In genomic region chr2:152436983-152437860, GRCm38 (mm10) we compare ENCODE assay signal across 8 mouse cellular contexts. TPM values are rescaled to one million over a fixed set of nuclear protein-coding genes. Genes with fewer than 3 reads are reported as not detected.
DNase-seq lines count a peak whose midpoint lies in the region; ATAC-seq and TF ChIP-seq lines count a peak whose summit lies in the region.

No protein-coding gene starts in this region.

- peaks cover 15% of the 10 kb centered on the region for H3K4me1 ChIP-seq in hindbrain, embryonic 13.5 days (replicated peaks)

- no peaks in the 10 kb centered on the region for H3K36me3 ChIP-seq in hindbrain, embryonic 13.5 days

- peak overlapping the region; percentile 66 for H3K9ac ChIP-seq in hindbrain, embryonic 13.5 days

- in situ Hi-C loops in Patski (cut with MboI; ENCODE audit: low pct_unique_long_range_greater_than_20kb): no loop called here

- H3K27me3 ChIP-seq in Patski: no peaks in the 10 kb centered on the region
- H3K27me3 ChIP-seq in hindbrain, embryonic 13.5 days: 0 out of 2 replicates have a peak, but pooled peaks cover 5% of the 10 kb centered on the region

- CTCF ChIA-PET in Patski (lab: Charles Lee): interaction anchor here (0.7 to 3.2 kb wide), 18 partner anchors 8 to 304 kb away, joined by 3 to 21 read pairs (median 4); partner anchors contain the start of gene H13

- H3K27ac ChIP-seq in hindbrain, embryonic 13.5 days: no peak overlapping the region

- POLR2A ChIA-PET in Patski (lab: Charles Lee): no interaction called here

- no peaks in the 10 kb centered on the region for H3K9me3 ChIP-seq in hindbrain, embryonic 13.5 days

- DNase-seq in Patski (ENCODE audit: low read depth, low spot score): peak; percentile 22
- DNase-seq in cerebellum, postnatal 14 days: peak; percentile 95 to 96
- peak; percentile 64 to 75 for DNase-seq in frontal cortex, postnatal 14 days (ENCODE audit: low spot score in 2 of 2)
- peak; percentile 83 to 87 for DNase-seq in layer of hippocampus, postnatal 14 days (ENCODE audit: low spot score in 2 of 2)
- DNase-seq in lung, postnatal 10 days: peak; percentile 91
- peak; percentile 70 for DNase-seq in retina, adult 2 months (ENCODE audit: low read depth, low spot score)
- DNase-seq in thymus, postnatal 25 days: peak; percentile 80

- ATAC-seq in Patski: peak; percentile 72
- peak; percentile 81 for ATAC-seq in hindbrain, embryonic 13.5 days (ENCODE audit: low FRiP score)

- H3K4me2 ChIP-seq in hindbrain, embryonic 13.5 days: peak overlapping the region; percentile 61

- peak; percentile 98 for TF ChIP-seq CTCF in Patski (IDR thresholded peaks at IDR 0.05)

- H3K4me3 ChIP-seq in hindbrain, embryonic 13.5 days: peak overlapping the region; percentile 35

- 3% methylated on average over 23 of the region's 23 CpGs for WGBS in hindbrain, embryonic 13.5 days

RNA-seq across cellular contexts. Expression of gene 6820408C15Rik, which starts 21.8 kb away (rescaled TPM):
- 0.06 TPM for polyA plus RNA-seq in Patski (2021)
- 1.9 and 3.9 TPM in 2 replicates for polyA plus RNA-seq in hindbrain, embryonic 13.5 days (2015; fragmentation: Nextera tagmentation; extraction: Ambion mirVana)
- 1 to 10 TPM; 2.9 to 4.2 TPM for total RNA-seq in layer of hippocampus, postnatal 14 days (2021)

RNA-seq across cellular contexts. Expression of gene Zcchc3, which starts 22.4 kb away (rescaled TPM):
- polyA plus RNA-seq in Patski (2021): 2.6 TPM
- polyA plus RNA-seq in hindbrain, embryonic 13.5 days (2015; fragmentation: Nextera tagmentation; extraction: Ambion mirVana): 20.1 and 21.5 TPM in 2 replicates
- total RNA-seq in layer of hippocampus, postnatal 14 days (2021): 10 to 100 TPM in 1 of 2 experiments, 1 to 10 TPM in 1; 9.8 to 10.8 TPM

RNA-seq across cellular contexts. Expression of gene Defb23, which starts 27.2 kb away (rescaled TPM):
- polyA plus RNA-seq in Patski (2021): not detected
- polyA plus RNA-seq in hindbrain, embryonic 13.5 days (2015; fragmentation: Nextera tagmentation; extraction: Ambion mirVana): not detected in 2 replicates
- total RNA-seq in layer of hippocampus, postnatal 14 days (2021): not detected

RNA-seq across cellular contexts. Expression of gene Sox12, which starts 39.4 kb away (rescaled TPM):
- polyA plus RNA-seq in Patski (2021): 19.6 TPM
- polyA plus RNA-seq in hindbrain, embryonic 13.5 days (2015; fragmentation: Nextera tagmentation; extraction: Ambion mirVana): 16.4 and 16.9 TPM in 2 replicates
- total RNA-seq in layer of hippocampus, postnatal 14 days (2021): 10 to 100 TPM; 21.4 to 23.1 TPM

RNA-seq across cellular contexts. Expression of gene Defb20, which starts 39.6 kb away (rescaled TPM):
- polyA plus RNA-seq in Patski (2021): not detected
- not detected in 2 replicates for polyA plus RNA-seq in hindbrain, embryonic 13.5 days (2015; fragmentation: Nextera tagmentation; extraction: Ambion mirVana)
- total RNA-seq in layer of hippocampus, postnatal 14 days (2021): not detected

Comparison
In these comparisons a context has a peak if more than half of its experiments do, and no peak if none do; other contexts are left out.
1. DNase-seq: peak in every context shown above with its lines; median percentile 96 in cerebellum, postnatal 14 days; 91 in lung, postnatal 10 days; 85 in layer of hippocampus, postnatal 14 days; 80 in thymus, postnatal 25 days; 70 in retina, adult 2 months; 70 in frontal cortex, postnatal 14 days; 22 in Patski.